Comparison of ENCODE assay signal across 12 mouse cellular contexts in the genomic region with DNA sequence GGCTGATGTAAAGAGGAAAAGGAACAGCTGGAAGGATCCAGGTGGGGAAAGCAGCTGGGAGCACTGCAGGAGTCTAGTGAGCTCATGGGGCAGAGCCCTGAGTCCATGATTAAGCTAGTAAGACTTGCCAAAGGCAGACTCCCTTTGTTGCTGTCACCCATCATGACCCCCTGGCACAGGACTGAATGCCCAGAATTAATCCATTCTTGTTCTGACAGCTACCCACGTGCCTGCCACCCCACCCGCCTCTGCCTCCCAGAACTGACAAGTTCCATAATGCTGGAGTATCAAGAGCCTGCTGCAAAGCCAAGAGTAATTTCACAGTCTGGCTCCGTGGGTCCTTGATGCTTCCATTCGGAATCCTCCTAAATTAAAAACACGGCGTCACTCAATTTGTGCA.
DNase-seq lines count a peak whose midpoint lies in the region; TF ChIP-seq lines count a peak whose summit lies in the region.
"Had no signal": no experiment of that assay in that cellular context is flagged by ENCODE, and none has a peak within 500 bp of the region (broad histone marks: within the 10 kb centered on the region; RNA-seq: fewer than 3 reads in every experiment).

No protein-coding gene starts in this region.

- TF ChIP-seq POLR2A in cerebellum, adult 2 months (IDR thresholded peaks at IDR 0.05; ENCODE audit: borderline replicate concordance, insufficient read depth, low read length): no peak

- no peak overlapping the region for H3K27ac ChIP-seq in cerebellum, adult 2 months (ENCODE audit: insufficient read depth, low read length)
- H3K27ac ChIP-seq: lung, embryonic 15.5 days had no signal

- no peaks in the 10 kb centered on the region for H3K27me3 ChIP-seq in cerebellum, adult 2 months (ENCODE audit: control insufficient read depth, insufficient read depth, low read length)
- H3K27me3 ChIP-seq: lung, embryonic 15.5 days had no signal

- no peak overlapping the region for H3K4me3 ChIP-seq in cerebellum, adult 2 months (replicated peaks; ENCODE audit: insufficient read depth, low read depth, low read length)
- H3K4me3 ChIP-seq: erythroblast, embryonic 14.5 days; lung, embryonic 15.5 days had no signal

- H3K4me1 ChIP-seq in cerebellum, adult 2 months (ENCODE audit: control insufficient read depth, insufficient read depth, low read length): no peaks in the 10 kb centered on the region
- H3K4me1 ChIP-seq: lung, embryonic 15.5 days had no signal

- WGBS in cerebellum, adult 2 months: 49% methylated on average over 6 of the region's 6 CpGs

- TF ChIP-seq CTCF in cerebellum, adult 2 months (IDR thresholded peaks at IDR 0.05; ENCODE audit: borderline replicate concordance, insufficient read depth, low read depth, low read length): no peak

- intact Hi-C loops in left cerebral cortex, postnatal 4 days (cut with DNase I): no loop called here

- DNase-seq in cerebellum, postnatal 14 days: peak; percentile 13 to 24
- no peak for DNase-seq in cerebellum, adult 2 months
- DNase-seq in Muller cell, postnatal 12 days (ENCODE audit: inconsistent ontology term): peak; percentile 47
- peak; percentile 35 for DNase-seq in frontal cortex, postnatal 36 days (ENCODE audit: low spot score in 2 of 2)
- DNase-seq in left cerebral cortex, postnatal 4 days: peak; percentile 64
- no peak for DNase-seq in spleen, adult 12 weeks (ENCODE audit: low spot score)
- DNase-seq in gastrocnemius, postnatal 25 days: no peak
- no peak for DNase-seq in lung, postnatal 36 days
- DNase-seq: heart, postnatal 10 days; kidney, adult 11 months had no signal

Comparison
In these comparisons a context has a peak if more than half of its experiments do, and no peak if none do; other contexts are left out.
1. DNase-seq: peak in cerebellum, postnatal 14 days (2 of 2), Muller cell, postnatal 12 days (single experiment), frontal cortex, postnatal 36 days (2 of 2) and left cerebral cortex, postnatal 4 days (single experiment); none in cerebellum, adult 2 months (0 of 2), spleen, adult 12 weeks (single experiment), gastrocnemius, postnatal 25 days (single experiment) and lung, postnatal 36 days (single experiment).